8 mouse cellular contexts compared by ENCODE assay signal in genomic region chr5:117286831-117287822, GRCm38 (mm10). TPM values are rescaled to one million over a fixed set of nuclear protein-coding genes. Genes with fewer than 3 reads are reported as not detected.
DNase-seq lines count a peak whose midpoint lies in the region; ATAC-seq lines count a peak whose summit lies in the region.

Pebp1 (minus strand) TSS chr5:117287625.

- peak; percentile 94 for DNase-seq in R1 (ENCODE audit: low read depth, low spot score)
- peak; percentile 95 to 98 for DNase-seq in cerebellum, postnatal 25 days
- DNase-seq in frontal cortex, postnatal 36 days (ENCODE audit: low spot score in 2 of 2), result peak; percentile 94 to 95
- peak; percentile 89 for DNase-seq in left cerebral cortex, adult 11 months (ENCODE audit: low spot score)
- peak; percentile 97 to 98 for DNase-seq in lung, postnatal 4 days
- DNase-seq in retina, postnatal 7 days (ENCODE audit: low read depth, low spot score), result peak; percentile 90
- peak; percentile 89 for DNase-seq in urinary bladder, adult 2 months (ENCODE audit: low spot score)

- peaks cover 18% of the 10 kb centered on the region for H3K36me3 ChIP-seq in hindbrain, embryonic 15.5 days

- WGBS in hindbrain, embryonic 15.5 days, result under 1% methylated on average over 77 of the region's 77 CpGs

- peak; percentile 96 for ATAC-seq in hindbrain, embryonic 15.5 days (ENCODE audit: low FRiP score, low read depth)

- H3K9ac ChIP-seq in hindbrain, embryonic 15.5 days, result peak within 1 kb of the TSS; percentile 79

- H3K4me1 ChIP-seq in hindbrain, embryonic 15.5 days (replicated peaks), result peaks cover 36% of the 10 kb centered on the region

- H3K27ac ChIP-seq in hindbrain, embryonic 15.5 days (replicated peaks), result peak within 1 kb of the TSS; percentile 77

- H3K27me3 ChIP-seq in hindbrain, embryonic 15.5 days, result no peaks in the 10 kb centered on the region

- H3K9me3 ChIP-seq in hindbrain, embryonic 15.5 days, result no peaks in the 10 kb centered on the region

- peak within 1 kb of the TSS; percentile 82 for H3K4me3 ChIP-seq in hindbrain, embryonic 15.5 days

- H3K4me2 ChIP-seq in hindbrain, embryonic 15.5 days, result peak within 1 kb of the TSS; percentile 74

RNA-seq across cellular contexts. Expression of gene Pebp1, which starts in this region (rescaled TPM):
- 1,065 and 1,090 TPM in 2 replicates for polyA plus RNA-seq in hindbrain, embryonic 15.5 days (2015; fragmentation: Nextera tagmentation; extraction: Ambion mirVana)
- 416 and 521 TPM in 2 replicates for polyA plus RNA-seq in urinary bladder, adult 2 months (2012; rRNA removed)

Comparison
In these comparisons a context has a peak if more than half of its experiments do, and no peak if none do; other contexts are left out.
1. Peak in every context shown above with its lines: DNase-seq, ATAC-seq, H3K4me3 ChIP-seq and H3K27ac ChIP-seq.